In the genomic region with DNA sequence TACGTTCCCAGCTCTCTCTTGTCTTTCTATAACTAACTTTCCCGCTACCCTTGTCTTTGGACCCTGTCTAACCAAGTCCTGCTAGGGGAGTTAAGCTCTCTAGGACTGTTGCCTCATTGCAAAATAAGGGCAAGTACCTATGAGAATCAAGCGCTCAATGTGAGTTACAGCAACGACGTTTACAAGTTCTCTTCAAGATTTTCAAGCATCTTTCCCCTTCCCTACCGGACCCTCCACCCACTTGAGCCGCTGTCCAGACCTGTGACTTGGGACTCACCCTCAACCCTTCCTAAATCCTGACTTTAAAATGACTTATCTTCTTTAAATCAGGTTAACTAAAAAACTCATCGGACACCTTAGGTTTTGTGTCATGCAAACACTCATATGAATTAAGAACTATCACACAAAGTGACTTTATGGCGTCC, we compare ENCODE assay signal across 8 mouse cellular contexts. TPM values are rescaled to one million over a fixed set of nuclear protein-coding genes. Genes with fewer than 3 reads are reported as not detected.
DNase-seq lines count a peak whose midpoint lies in the region; ATAC-seq and TF ChIP-seq lines count a peak whose summit lies in the region.

No protein-coding gene starts in this region.

- DNase-seq in heart, adult 2 months = no peak
- no peak for DNase-seq in heart, adult 11 months
- peak; percentile 77 for DNase-seq in MEL (ENCODE audit: low read depth, low spot score)
- DNase-seq in kidney, postnatal 10 days = peak; percentile 18
- DNase-seq in midbrain, postnatal 0 days (ENCODE audit: low spot score) = peak; percentile 15
- no peak for DNase-seq in right cerebral cortex, postnatal 10 days (ENCODE audit: low spot score in 2 of 2)
- DNase-seq in left cerebral cortex, adult 18-20 months (ENCODE audit: low spot score in 2 of 2) = no peak

- no peaks in the 10 kb centered on the region for H3K27me3 ChIP-seq in heart, adult 2 months (ENCODE audit: control insufficient read depth, insufficient read depth, low read length)
- H3K27me3 ChIP-seq in MEL (ENCODE audit: control insufficient read depth in 1 of 2, insufficient read depth in 2 of 2, low read length in 2 of 2) = no peaks in the 10 kb centered on the region; a peak in 3 of 4 replicates
- H3K27me3 ChIP-seq in forebrain, embryonic 15.5 days = no peaks in the 10 kb centered on the region
- H3K27me3 ChIP-seq in midbrain, postnatal 0 days (ENCODE audit: insufficient read depth, low read length) = no peaks in the 10 kb centered on the region

- peaks cover 2% of the 10 kb centered on the region; the same call in 1 of the 2 replicates for H3K4me1 ChIP-seq in heart, adult 2 months (ENCODE audit: control insufficient read depth, insufficient read depth, low read length)
- H3K4me1 ChIP-seq in MEL (ENCODE audit: control insufficient read depth in 1 of 2, insufficient read depth in 2 of 2, low read length in 2 of 2) = peaks cover 6 to 11% of the 10 kb centered on the region in 2 experiments
- peaks cover 12% of the 10 kb centered on the region for H3K4me1 ChIP-seq in forebrain, embryonic 15.5 days
- no peaks in the 10 kb centered on the region for H3K4me1 ChIP-seq in midbrain, postnatal 0 days (ENCODE audit: insufficient read depth, low read length)

- H3K27ac ChIP-seq in heart, adult 2 months = peak overlapping the region; percentile 90
- H3K27ac ChIP-seq in MEL (ENCODE audit: control insufficient read depth, low read depth, low read length) = peak overlapping the region; percentile 71
- peak overlapping the region; percentile 95 for H3K27ac ChIP-seq in forebrain, embryonic 15.5 days (replicated peaks)
- peak overlapping the region; percentile 93 for H3K27ac ChIP-seq in midbrain, postnatal 0 days (ENCODE audit: low read depth, low read length)

- H3K4me3 ChIP-seq in heart, adult 2 months = peak overlapping the region; percentile 48
- peak overlapping the region; percentile 95 for H3K4me3 ChIP-seq in MEL (ENCODE audit: control insufficient read depth in 1 of 2, insufficient read depth in 1 of 2, low read depth in 2 of 2, low read length in 2 of 2)
- H3K4me3 ChIP-seq in forebrain, embryonic 15.5 days = peak overlapping the region; percentile 81
- H3K4me3 ChIP-seq in midbrain, postnatal 0 days (ENCODE audit: low read depth, low read length) = peak overlapping the region; percentile 85

- H3K9me3 ChIP-seq in MEL (replicated peaks; ENCODE audit: insufficient read depth, low read length) = no peaks in the 10 kb centered on the region
- H3K9me3 ChIP-seq in forebrain, embryonic 15.5 days = no peaks in the 10 kb centered on the region
- no peaks in the 10 kb centered on the region for H3K9me3 ChIP-seq in midbrain, postnatal 0 days (ENCODE audit: low read length)

- TF ChIP-seq CTCF in heart, adult 2 months (IDR thresholded peaks at IDR 0.05) = no peak
- TF ChIP-seq CTCF in MEL (IDR thresholded peaks at IDR 0.05 in 2 of 3, conservative IDR thresholded peaks at IDR 0.05 in 1 of 3; ENCODE audit: control insufficient read depth in 1 of 3, insufficient read depth in 1 of 3, low read depth in 2 of 3, low read length in 3 of 3, poor library complexity in 1 of 3, severe bottlenecking in 1 of 3) = no peak
- no peak for TF ChIP-seq CTCF in midbrain, postnatal 0 days (IDR thresholded peaks at IDR 0.05)

- H3K4me2 ChIP-seq in forebrain, embryonic 15.5 days (replicated peaks) = peak overlapping the region; percentile 81
- peak overlapping the region; percentile 77 for H3K4me2 ChIP-seq in midbrain, postnatal 0 days (ENCODE audit: low read depth, low read length, poor library complexity, severe bottlenecking)

- peaks cover 1% of the 10 kb centered on the region; the same call in 1 of the 2 replicates for H3K36me3 ChIP-seq in heart, adult 2 months (ENCODE audit: control insufficient read depth, insufficient read depth, low read length)
- H3K36me3 ChIP-seq in MEL (ENCODE audit: control insufficient read depth in 1 of 2, insufficient read depth in 2 of 2, low read length in 2 of 2) = peaks cover 0 to 11% of the 10 kb centered on the region in 2 experiments; a peak in 2 of 4 replicates
- no peaks in the 10 kb centered on the region for H3K36me3 ChIP-seq in forebrain, embryonic 15.5 days
- no peaks in the 10 kb centered on the region for H3K36me3 ChIP-seq in midbrain, postnatal 0 days (ENCODE audit: insufficient read depth, low read length)

- H3K9ac ChIP-seq in heart, adult 2 months (ENCODE audit: low read depth, low read length) = peak overlapping the region; percentile 98
- H3K9ac ChIP-seq in MEL (ENCODE audit: control insufficient read depth, low read depth, low read length, poor library complexity, severe bottlenecking) = peak overlapping the region; percentile 97
- H3K9ac ChIP-seq in forebrain, embryonic 15.5 days (replicated peaks) = peak overlapping the region; percentile 95
- peak overlapping the region; percentile 99 for H3K9ac ChIP-seq in midbrain, postnatal 0 days (replicated peaks; ENCODE audit: low read length, poor library complexity, severe bottlenecking)

- intact Hi-C loops in heart, adult 2 months (cut with DNase I) = loop anchor here (2.0 kb wide), 2 partner anchors 38 to 254 kb away; partner anchors contain the start of genes Emc7 and Lpcat4

- TF ChIP-seq RAD21 in MEL (IDR thresholded peaks at IDR 0.05; ENCODE audit: low read depth, low read length) = no peak

- 6% methylated on average over 9 of the region's 9 CpGs for WGBS in heart, adult 2 months
- 6% methylated on average over 9 of the region's 9 CpGs for WGBS in forebrain, embryonic 15.5 days
- WGBS in midbrain, postnatal 0 days = 5% methylated on average over 9 of the region's 9 CpGs

- H3K79me2 ChIP-seq in heart, adult 2 months (replicated peaks; ENCODE audit: control insufficient read depth, insufficient read depth, low read length) = no peaks in the 10 kb centered on the region
- H3K79me2 ChIP-seq in MEL (ENCODE audit: control insufficient read depth, insufficient read depth, low read length, poor library complexity) = peaks cover 11% of the 10 kb centered on the region; the same call in 1 of the 2 replicates

- TF ChIP-seq POLR2A in heart, adult 2 months (IDR thresholded peaks at IDR 0.05; ENCODE audit: insufficient read depth, low read depth, low read length) = no peak
- no peak for TF ChIP-seq POLR2A in MEL (IDR thresholded peaks at IDR 0.05; ENCODE audit: control insufficient read depth in 1 of 2, insufficient read depth in 1 of 2, low read depth in 1 of 2, low read length in 2 of 2, poor library complexity in 1 of 2)

- peak; percentile 14 for ATAC-seq in forebrain, embryonic 15.5 days (replicated peaks)
- peak; percentile 2 for ATAC-seq in midbrain, postnatal 0 days (ENCODE audit: low FRiP score)

- no peak for TF ChIP-seq EP300 in heart, adult 2 months (IDR thresholded peaks at IDR 0.05; ENCODE audit: insufficient read depth, low read depth, low read length)
- TF ChIP-seq EP300 in MEL (IDR thresholded peaks at IDR 0.05; ENCODE audit: low read depth in 1 of 2, low read length in 2 of 2) = no peak

TF ChIP-seq in MEL, 35 proteins besides CTCF, POLR2A, EP300 and RAD21:
- no peak for TF ChIP-seq TAL1 (IDR thresholded peaks at IDR 0.05; ENCODE audit: low read length)
- 0 out of 2 replicates have a peak, but pooled peaks have one; percentile 14 for TF ChIP-seq TBP (IDR thresholded peaks at IDR 0.05; ENCODE audit: low read depth, low read length)

RNA-seq across cellular contexts. Expression of gene Aven, which starts 0.3 kb away (rescaled TPM):
- total RNA-seq in heart, adult 2 months (2021) = 10 to 100 TPM; 16.9 to 18.4 TPM
- polyA plus RNA-seq in heart, adult 2 months (2012; rRNA removed) = 5.8 and 10.5 TPM in 2 replicates
- total RNA-seq in MEL (2012; rRNA removed) = 29.2 and 33.4 TPM in 2 replicates
- 10 to 100 TPM; 50.3 to 72.8 TPM for polyA plus RNA-seq in MEL (2012; ENCODE audit: insufficient read depth in 1 of 2, insufficient read length in 2 of 2, low read depth in 1 of 2, low replicate concordance in 2 of 2, missing spikeins in 1 of 2)
- polyA plus RNA-seq in forebrain, embryonic 15.5 days (2015; fragmentation: Nextera tagmentation; extraction: Ambion mirVana) = 3.6 and 3.7 TPM in 2 replicates
- total RNA-seq in midbrain, postnatal 0 days (2014; rRNA removed) = 6.7 and 8.9 TPM in 2 replicates
- 2.8 and 3.5 TPM in 2 replicates for polyA plus RNA-seq in midbrain, postnatal 0 days (2015; fragmentation: Nextera tagmentation; extraction: Ambion mirVana)
- total RNA-seq in left cerebral cortex, adult 18-20 months (2021) = 1 to 10 TPM; 9.7 to 9.9 TPM

RNA-seq across cellular contexts. Expression of gene Chrm5, which starts 11.9 kb away (rescaled TPM):
- total RNA-seq in heart, adult 2 months (2021) = not detected
- not detected in 2 replicates for polyA plus RNA-seq in heart, adult 2 months (2012; rRNA removed)
- not detected in 2 replicates for total RNA-seq in MEL (2012; rRNA removed)
- polyA plus RNA-seq in MEL (2012; ENCODE audit: insufficient read depth in 1 of 2, insufficient read length in 2 of 2, low read depth in 1 of 2, low replicate concordance in 2 of 2, missing spikeins in 1 of 2) = not detected
- polyA plus RNA-seq in forebrain, embryonic 15.5 days (2015; fragmentation: Nextera tagmentation; extraction: Ambion mirVana) = 0.56 and 0.83 TPM in 2 replicates
- 7.6 and 7.7 TPM in 2 replicates for total RNA-seq in midbrain, postnatal 0 days (2014; rRNA removed)
- polyA plus RNA-seq in midbrain, postnatal 0 days (2015; fragmentation: Nextera tagmentation; extraction: Ambion mirVana) = 2.7 and 3.1 TPM in 2 replicates
- 1 to 10 TPM; 1.1 to 2.3 TPM for total RNA-seq in left cerebral cortex, adult 18-20 months (2021)

RNA-seq across cellular contexts. Expression of gene Emc7, which starts 37.6 kb away (rescaled TPM):
- 10 to 100 TPM; 14.3 to 17.7 TPM for total RNA-seq in heart, adult 2 months (2021)
- 6.6 and 11.7 TPM in 2 replicates for polyA plus RNA-seq in heart, adult 2 months (2012; rRNA removed)
- total RNA-seq in MEL (2012; rRNA removed) = 23.1 and 25.7 TPM in 2 replicates
- polyA plus RNA-seq in MEL (2012; ENCODE audit: insufficient read depth in 1 of 2, insufficient read length in 2 of 2, low read depth in 1 of 2, low replicate concordance in 2 of 2, missing spikeins in 1 of 2) = 10 to 100 TPM in 1 of 2 experiments, not detected in 1; 17.7 TPM
- 14.2 and 16.2 TPM in 2 replicates for polyA plus RNA-seq in forebrain, embryonic 15.5 days (2015; fragmentation: Nextera tagmentation; extraction: Ambion mirVana)
- 16.8 and 19.5 TPM in 2 replicates for total RNA-seq in midbrain, postnatal 0 days (2014; rRNA removed)
- 33.1 and 33.5 TPM in 2 replicates for polyA plus RNA-seq in midbrain, postnatal 0 days (2015; fragmentation: Nextera tagmentation; extraction: Ambion mirVana)
- total RNA-seq in left cerebral cortex, adult 18-20 months (2021) = 10 to 100 TPM; 49.8 to 51.8 TPM

Comparison
In these comparisons a context has a peak if more than half of its experiments do, and no peak if none do; other contexts are left out.
1. DNase-seq: peak in MEL (single experiment), kidney, postnatal 10 days (single experiment) and midbrain, postnatal 0 days (single experiment); none in heart, adult 2 months (0 of 2), heart, adult 11 months (single experiment), right cerebral cortex, postnatal 10 days (0 of 2) and left cerebral cortex, adult 18-20 months (0 of 2).
2. Peak in every context shown above with its lines, with median percentiles within 50 percentile points of each other: H3K27ac ChIP-seq, H3K4me3 ChIP-seq and H3K9ac ChIP-seq.